Mouse (Mus musculus) intestine, postnatal 0 days (tissue): ENCODE measurements around the gene Wdr47. TPM values are rescaled to one million over a fixed set of nuclear protein-coding genes. Genes with fewer than 3 reads are reported as not detected.

ENCODE experiments used
- ATAC-seq: fragments of 200-750 bp; cut with Nextera tagmentation; 2 replicates; pipeline ENCODE4 v1.8.0; 2017; ENCODE audit warnings: mild to moderate bottlenecking, moderate TSS enrichment, moderate library complexity
- H3K27ac ChIP-seq: fragments of 300-500 bp; sonication (generic); 2 replicates; pipeline ENCODE4 v1.5.1; 2014; ENCODE audit warnings: mild to moderate bottlenecking, low read depth, low read length, moderate library complexity
- H3K27me3 ChIP-seq: fragments of 300-500 bp; sonication (generic); replicated peaks from 2 replicates; pipeline ENCODE4 v1.6.1; 2014; ENCODE audit warnings: low read length, mixed read lengths; ENCODE audit not compliant: control insufficient read depth, insufficient read depth
- H3K36me3 ChIP-seq: fragments of 300-500 bp; sonication (generic); 2 replicates; pipeline ENCODE4 v1.6.1; 2014; ENCODE audit warnings: mild to moderate bottlenecking, moderate library complexity; ENCODE audit not compliant: control insufficient read depth, insufficient read depth
- H3K4me1 ChIP-seq: fragments of 300-500 bp; sonication (generic); replicated peaks from 2 replicates; pipeline ENCODE4 v1.6.1; 2014; ENCODE audit warnings: antibody characterized with exemption, low read length, mixed read lengths; ENCODE audit not compliant: control insufficient read depth, insufficient read depth
- H3K4me2 ChIP-seq: fragments of 300-500 bp; sonication (generic); replicated peaks from 2 replicates; pipeline ENCODE4 v1.6.1; 2014; ENCODE audit warnings: low read depth, mild to moderate bottlenecking, moderate library complexity
- H3K4me3 ChIP-seq: fragments of 300-500 bp; sonication (generic); 2 replicates; pipeline ENCODE4 v1.5.1; 2014; ENCODE audit warnings: low read depth, low read length
- H3K9ac ChIP-seq: fragments of 300-500 bp; sonication (generic); 2 replicates; pipeline ENCODE4 v1.6.1; 2014; ENCODE audit warnings: mild to moderate bottlenecking, low read depth, low read length
- H3K9me3 ChIP-seq: fragments of 300-500 bp; sonication (generic); 2 replicates; pipeline ENCODE4 v1.6.1; 2016; ENCODE audit warnings: mixed run types; ENCODE audit not compliant: control insufficient read depth
- CTCF ChIP-seq: sonication (generic); IDR thresholded peaks from 2 replicates; pipeline ENCODE4 v1.5.1; 2016; ENCODE audit warnings: low read depth, mild to moderate bottlenecking, control low read depth, antibody characterized with exemption, moderate library complexity
- WGBS: fragments of 180-500 bp; shearing (Covaris S2); extraction: QIAGEN DNeasy Blood & Tissue Kit; methylation state at CpG from one replicate; pipeline ENCODE4 v1.1.7; 2014; 5-methylcytosine and 5-hydroxymethylcytosine counted together
- polyA plus RNA-seq: library from polyadenylated mRNA; unstranded; fragments of >200 nt; fragmentation: Nextera tagmentation; extraction: Ambion mirVana; gene quantifications from 2 replicates; pipeline ENCODE4 v1.2.1, GENCODE M21; 2015

The Wdr47 gene
- 2.9 and 3.0 TPM in 2 replicates for polyA plus RNA-seq

GRCm38 (mm10) chr3:108590786-108591529 lies at the start of gene Wdr47:
Gene Wdr47 (plus strand): TSS chr3:108591279.
- WGBS: 5% methylated on average over 44 of the region's 44 CpGs
- peak; percentile 100 for ATAC-seq

DNA sequence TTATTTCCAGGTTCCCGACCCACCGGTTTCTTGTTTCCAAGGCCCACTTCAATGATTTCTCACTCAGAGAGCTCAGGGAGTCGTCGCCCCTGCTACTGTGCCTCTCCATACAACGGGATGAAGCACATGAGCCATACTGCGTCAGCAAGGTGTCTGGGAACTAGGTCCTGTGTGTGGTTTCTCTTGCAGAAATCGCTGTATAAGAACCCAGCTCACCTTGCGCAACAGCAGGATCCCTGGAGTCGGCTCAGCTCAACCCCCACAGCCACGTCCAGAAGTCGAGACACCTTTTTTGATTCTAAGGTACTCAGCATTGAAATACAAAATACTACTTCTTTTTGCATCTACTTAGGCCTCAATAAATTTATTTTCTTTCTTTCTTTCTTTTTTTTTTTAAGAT lies 48.8 kb upstream of the Wdr47 start:
- Histone ChIP-seq H3K9ac (no peak overlapping the region), H3K4me2 (no peak overlapping the region), H3K27ac (no peak overlapping the region), H3K36me3 (no peaks in the 10 kb centered on the region), H3K27me3 (no peaks in the 10 kb centered on the region), H3K4me3 (no peak overlapping the region), H3K9me3 (no peaks in the 10 kb centered on the region), H3K4me1 (no peaks in the 10 kb centered on the region)
- no peak for TF ChIP-seq CTCF
- 83% methylated on average over 11 of the region's 11 CpGs for WGBS
- ATAC-seq: no peak

More at GRCm38 (mm10) chr3:108590786-108591529, at the start of gene Wdr47:
- H3K9ac ChIP-seq: peak within 1 kb of the TSS; percentile 67
- H3K4me3 ChIP-seq: peak within 1 kb of the TSS; percentile 89
- H3K4me2 ChIP-seq: peak within 1 kb of the TSS; percentile 99
- no peaks in the 10 kb centered on the region for H3K9me3 ChIP-seq
- TF ChIP-seq CTCF: no peak
- no peaks in the 10 kb centered on the region for H3K36me3 ChIP-seq
- H3K27ac ChIP-seq: no peak within 1 kb of the TSS; the same call in 1 of the 2 replicates
- no peaks in the 10 kb centered on the region for H3K27me3 ChIP-seq
- no peaks in the 10 kb centered on the region for H3K4me1 ChIP-seq

DNA sequence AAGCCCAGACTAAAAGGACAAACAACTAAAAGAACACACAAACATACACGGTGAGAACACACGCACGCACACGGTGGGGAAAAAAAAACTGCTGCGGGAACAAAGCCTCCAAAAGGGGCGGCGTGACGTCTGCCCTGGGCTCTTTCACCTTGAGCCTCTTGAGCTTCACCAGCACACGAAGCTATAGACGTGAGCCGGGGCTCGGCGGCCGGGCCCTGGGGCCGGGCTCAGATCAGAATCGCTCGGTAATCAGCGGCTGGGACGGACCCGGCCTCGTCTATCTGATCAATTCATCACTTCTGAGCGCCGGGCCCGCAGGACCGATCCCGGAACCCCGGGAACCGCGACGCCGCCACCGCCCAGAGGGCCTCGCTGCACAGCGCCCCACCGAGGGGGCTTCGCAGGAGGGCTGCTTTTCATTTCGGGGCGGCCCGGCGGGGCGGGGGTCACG lies 36.9 kb upstream of the Wdr47 start:
- Histone ChIP-seq H3K9me3 (no peaks in the 10 kb centered on the region), H3K4me1 (no peaks in the 10 kb centered on the region; the same call in 1 of the 2 replicates), H3K4me3 (peak overlapping the region; percentile 87), H3K27ac (peak overlapping the region; percentile 83), H3K36me3 (peaks cover 21% of the 10 kb centered on the region), H3K9ac (peak overlapping the region; percentile 91), H3K4me2 (peak overlapping the region; percentile 93), H3K27me3 (no peaks in the 10 kb centered on the region)
- under 1% methylated on average over 42 of the region's 42 CpGs for WGBS
- no peak for TF ChIP-seq CTCF
- ATAC-seq: peak; percentile 74

- H3K4me3 ChIP-seq: peak overlapping the region; percentile 87
- peak overlapping the region; percentile 93 for H3K4me2 ChIP-seq
- peak; percentile 95 for ATAC-seq
- H3K9ac ChIP-seq: peak overlapping the region; percentile 91
- WGBS: 16% methylated on average over 22 of the region's 22 CpGs
- H3K27me3 ChIP-seq: no peaks in the 10 kb centered on the region
- H3K27ac ChIP-seq: peak overlapping the region; percentile 83
- H3K9me3 ChIP-seq: no peaks in the 10 kb centered on the region
- TF ChIP-seq CTCF: peak; percentile 95
- no peaks in the 10 kb centered on the region; the same call in 1 of the 2 replicates for H3K4me1 ChIP-seq
- peaks cover 27% of the 10 kb centered on the region for H3K36me3 ChIP-seq
Measured at GRCm38 (mm10) chr3:108554587-108555312, 36.3 kb upstream of the Wdr47 start.

DNA sequence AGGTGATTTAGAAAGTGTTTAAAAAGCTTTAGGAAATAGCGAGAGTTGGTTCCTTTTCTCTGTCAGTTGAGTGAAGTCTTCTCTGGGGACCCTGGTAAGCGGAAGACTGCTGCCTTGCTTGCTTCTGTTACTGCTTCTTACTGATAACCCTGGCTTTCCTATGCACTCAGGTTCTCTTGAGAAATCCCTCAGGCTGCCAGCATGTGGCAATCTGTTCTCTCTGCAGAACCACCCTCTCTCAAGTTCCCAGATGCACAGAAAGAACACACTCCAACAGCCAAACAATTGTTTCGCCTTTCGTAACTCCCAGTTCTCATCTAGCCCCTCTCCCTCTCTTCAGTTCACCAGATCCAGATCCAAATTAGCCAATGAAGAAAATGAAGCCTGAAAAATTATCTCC lies 33.2 kb upstream of the Wdr47 start:
- ATAC-seq: no peak
- peaks cover 4% of the 10 kb centered on the region; the same call in 1 of the 2 replicates for H3K4me1 ChIP-seq
- H3K9me3 ChIP-seq: no peaks in the 10 kb centered on the region
- no peaks in the 10 kb centered on the region for H3K27me3 ChIP-seq
- 95% methylated on average over 4 of the region's 4 CpGs for WGBS
- H3K9ac ChIP-seq: no peak overlapping the region
- H3K4me2 ChIP-seq: no peak overlapping the region
- H3K36me3 ChIP-seq: peaks cover 34% of the 10 kb centered on the region
- no peak for TF ChIP-seq CTCF
- no peak overlapping the region for H3K4me3 ChIP-seq
- no peak overlapping the region for H3K27ac ChIP-seq

GRCm38 (mm10) chr3:108562133-108562730 lies 28.8 kb upstream of the Wdr47 start, which contains the start of gene Tmem167b:
Gene Tmem167b (minus strand): TSS chr3:108562466.
- Histone ChIP-seq H3K4me3 (peak within 1 kb of the TSS; percentile 85), H3K9me3 (no peaks in the 10 kb centered on the region), H3K27ac (peak within 1 kb of the TSS; percentile 80), H3K4me2 (peak within 1 kb of the TSS; percentile 77), H3K9ac (peak within 1 kb of the TSS; percentile 75), H3K4me1 (peaks cover 4% of the 10 kb centered on the region; the same call in 1 of the 2 replicates), H3K36me3 (peaks cover 30% of the 10 kb centered on the region), H3K27me3 (no peaks in the 10 kb centered on the region)
- ATAC-seq: peak; percentile 97
- TF ChIP-seq CTCF: peak; percentile 50
- under 1% methylated on average over 45 of the region's 45 CpGs for WGBS
